Mouse (Mus musculus) embryo, embryonic 10.5 days (tissue): ENCODE measurements around the gene Kyat1.
"Not testable (repeated sequence)": the region's sequence is repeated elsewhere in the genome, so short reads cannot be mapped to it uniquely, and the experiment has no call there.

Experiments used
- DNase-seq: peaks from one replicate; pipeline ENCODE4 v3.0.0-alpha.2; 2015; ENCODE audit warnings: low spot score

Kyat1 gene

GRCm38 (mm10) chr2:30214745-30215144 lies 9.1 kb upstream of the Kyat1 start:
- DNase-seq = no peak

- no peak for DNase-seq
Measured at GRCm38 (mm10) chr2:30212951-30213350, 7.3 kb upstream of the Kyat1 start.

GRCm38 (mm10) chr2:30212169-30212545 lies 6.5 kb upstream of the Kyat1 start:
- no peak for DNase-seq

- DNase-seq = no peak
Measured at GRCm38 (mm10) chr2:30211408-30212168, 5.9 kb upstream of the Kyat1 start.

GRCm38 (mm10) chr2:30207886-30208285 lies 2.2 kb upstream of the Kyat1 start:
- no peak for DNase-seq

GRCm38 (mm10) chr2:30207401-30207800 lies 1.8 kb upstream of the Kyat1 start:
- no peak for DNase-seq

GRCm38 (mm10) chr2:30205255-30205628 lies 405 bp downstream of the Kyat1 start:
- DNase-seq = no peak

- DNase-seq = peak; percentile 33
Measured at GRCm38 (mm10) chr2:30203439-30203838, 2.2 kb downstream of the Kyat1 start.

GRCm38 (mm10) chr2:30200388-30200925 lies 5.2 kb downstream of the Kyat1 start:
- no peak for DNase-seq

GRCm38 (mm10) chr2:30199984-30200383 lies 5.7 kb downstream of the Kyat1 start:
- no peak for DNase-seq

- DNase-seq = no peak
Measured at GRCm38 (mm10) chr2:30198021-30198420, 7.6 kb downstream of the Kyat1 start.

GRCm38 (mm10) chr2:30194656-30195055 lies 11.0 kb downstream of the Kyat1 start:
- DNase-seq = no peak

GRCm38 (mm10) chr2:30191790-30192580 lies 13.7 kb downstream of the Kyat1 start:
- no peak for DNase-seq

- DNase-seq = no peak
Measured at GRCm38 (mm10) chr2:30185681-30186080, 20.0 kb downstream of the Kyat1 start.

GRCm38 (mm10) chr2:30185276-30185675 lies 20.4 kb downstream of the Kyat1 start:
- no peak for DNase-seq

- DNase-seq = no peak
Measured at GRCm38 (mm10) chr2:30183721-30184120, 21.9 kb downstream of the Kyat1 start.

- no peak for DNase-seq
Measured at GRCm38 (mm10) chr2:30182424-30182823, 23.2 kb downstream of the Kyat1 start.

GRCm38 (mm10) chr2:30178711-30179110 lies 26.9 kb downstream of the Kyat1 start:
- DNase-seq = not testable (repeated sequence)

GRCm38 (mm10) chr2:30177700-30178675 lies 27.7 kb downstream of the Kyat1 start, which contains the start of gene Spout1:
Gene Spout1 (minus strand): TSS chr2:30178459.
- DNase-seq = peak; percentile 98

- no peak for DNase-seq
Measured at GRCm38 (mm10) chr2:30176561-30176960, 29.1 kb downstream of the Kyat1 start.

- DNase-seq = no peak
Measured at GRCm38 (mm10) chr2:30175897-30176296, 29.8 kb downstream of the Kyat1 start.
